Mouse (Mus musculus): Measurements from ENCODE around the gene Vmn1r42. TPM values are rescaled to one million over a fixed set of nuclear protein-coding genes. Genes with fewer than 3 reads are reported as not detected.
"Not testable (repeated sequence)": the region's sequence is repeated elsewhere in the genome, so short reads cannot be mapped to it uniquely, and the experiment has no call there.

Gene Vmn1r42
- total RNA-seq (2021), result not detected
- long read RNA-seq, experiment 1, result 0 reads
- long read RNA-seq, experiment 2, result 0 reads

- not testable (repeated sequence) for DNase-seq
Observed at GRCm38 (mm10) chr6:89876313-89876712, at the start of gene Vmn1r42, which contains the start of gene Vmn1r43. Vmn1r42 (minus strand) TSS chr6:89876413. Vmn1r43 (minus strand) TSS chr6:89876413.

- DNase-seq, result no peak
Observed at GRCm38 (mm10) chr6:89883812-89884211, 7.6 kb upstream of the Vmn1r42 start.

GRCm38 (mm10) chr6:89883360-89883759, 7.1 kb upstream of the Vmn1r42 start, which contains the start of gene Vmn1r44:
Vmn1r44 (plus strand) TSS chr6:89883660.
- DNase-seq, result no peak

GRCm38 (mm10) chr6:89880867-89881266, 4.7 kb upstream of the Vmn1r42 start:
- no peak for DNase-seq

GRCm38 (mm10) chr6:89876963-89877362, 750 bp upstream of the Vmn1r42 start:
- DNase-seq, result no peak

GRCm38 (mm10) chr6:89867976-89868375, 8.2 kb downstream of the Vmn1r42 start:
- DNase-seq, result no peak

GRCm38 (mm10) chr6:89867276-89867675, 8.9 kb downstream of the Vmn1r42 start:
- no peak for DNase-seq

GRCm38 (mm10) chr6:89863792-89864191, 12.4 kb downstream of the Vmn1r42 start:
- DNase-seq, result no peak

GRCm38 (mm10) chr6:89859839-89860238, 16.4 kb downstream of the Vmn1r42 start:
- no peak for DNase-seq

GRCm38 (mm10) chr6:89857552-89857951, 18.7 kb downstream of the Vmn1r42 start:
- DNase-seq, result no peak

Other genes starting within 250 kb of the Vmn1r42 start
- 10 to 100 TPM; 14.4 TPM for gene Txnrd3, start 232.4 kb downstream of the Vmn1r42 start, total RNA-seq (2021)
- not detected for gene Vmn1r40, start 168.9 kb downstream of the Vmn1r42 start, total RNA-seq (2021)
- not detected for gene Vmn1r41, start 135.6 kb downstream of the Vmn1r42 start, total RNA-seq (2021)
- gene Vmn1r43, start within 50 bp of the Vmn1r42 start, total RNA-seq (2021), result not detected
- not detected for gene Vmn1r44, start 7.2 kb upstream of the Vmn1r42 start, total RNA-seq (2021)
- gene Vmn1r45, start 64.2 kb upstream of the Vmn1r42 start, total RNA-seq (2021), result not detected
- gene Vmn1r46, start 92.9 kb upstream of the Vmn1r42 start, total RNA-seq (2021), result not detected
- not detected for gene Vmn1r47, start 139.7 kb upstream of the Vmn1r42 start, total RNA-seq (2021)
- gene Vmn1r48, start 160.4 kb upstream of the Vmn1r42 start, total RNA-seq (2021), result not detected
- gene Vmn1r49, start 202.1 kb upstream of the Vmn1r42 start, total RNA-seq (2021), result not detected
- gene Vmn1r50, start 225.0 kb upstream of the Vmn1r42 start, total RNA-seq (2021), result not detected
- not detected for gene Vmn1r51, start 246.2 kb upstream of the Vmn1r42 start, total RNA-seq (2021)